Mouse (Mus musculus) heart, postnatal 0 days (tissue): ENCODE measurements around the gene Tmem44. TPM values are rescaled to one million over a fixed set of nuclear protein-coding genes. Genes with fewer than 3 reads are reported as not detected.

Source experiments
- ATAC-seq: fragments of 200-750 bp; cut with Nextera tagmentation; 2 replicates; pipeline ENCODE4 v1.8.0; 2017; ENCODE audit warnings: low read depth, moderate number of reproducible peaks, moderate library complexity; ENCODE audit not compliant: insufficient read depth
- DNase-seq: peaks from one replicate; pipeline ENCODE4 v3.0.0-alpha.2; 2016; ENCODE audit warnings: low spot score
- H3K27ac ChIP-seq: fragments of 300-500 bp; sonication (generic); 2 replicates; pipeline ENCODE4 v1.5.1; 2014; ENCODE audit warnings: low read depth, mild to moderate bottlenecking
- H3K27me3 ChIP-seq: fragments of 300-500 bp; sonication (generic); 2 replicates; pipeline ENCODE4 v1.6.1; 2014; ENCODE audit warnings: low read length, mixed read lengths; ENCODE audit not compliant: control insufficient read depth, insufficient read depth
- H3K36me3 ChIP-seq: fragments of 300-500 bp; sonication (generic); replicated peaks from 2 replicates; pipeline ENCODE4 v1.6.1; 2014; ENCODE audit warnings: low read length, mixed read lengths; ENCODE audit not compliant: control insufficient read depth, insufficient read depth
- H3K4me1 ChIP-seq: fragments of 300-500 bp; sonication (generic); 2 replicates; pipeline ENCODE4 v1.6.1; 2014; ENCODE audit warnings: antibody characterized with exemption; ENCODE audit not compliant: control insufficient read depth, insufficient read depth
- H3K4me2 ChIP-seq: fragments of 300-500 bp; sonication (generic); 2 replicates; pipeline ENCODE4 v1.6.1; 2014; ENCODE audit warnings: low read depth, mild to moderate bottlenecking, low read length, moderate library complexity
- H3K4me3 ChIP-seq: fragments of 300-500 bp; sonication (generic); 2 replicates; pipeline ENCODE4 v1.5.1; 2014; ENCODE audit warnings: low read depth, low read length
- H3K9ac ChIP-seq: fragments of 300-500 bp; sonication (generic); replicated peaks from 2 replicates; pipeline ENCODE4 v1.6.1; 2014; ENCODE audit warnings: low read depth, low read length, mixed read lengths
- H3K9me3 ChIP-seq: fragments of 300-500 bp; sonication (generic); replicated peaks from 2 replicates; pipeline ENCODE4 v1.6.1; 2016; ENCODE audit warnings: low read length; ENCODE audit not compliant: control insufficient read depth
- CTCF ChIP-seq: IDR thresholded peaks from 2 replicates; pipeline ENCODE4 v1.5.1; 2016; ENCODE audit warnings: antibody characterized with exemption, control low read depth, low read depth
- EP300 ChIP-seq: IDR thresholded peaks from 2 replicates; pipeline ENCODE4 v1.6.1; 2016; ENCODE audit warnings: antibody characterized with exemption, low read depth
- WGBS: fragments of 180-500 bp; shearing (Covaris S2); extraction: QIAGEN DNeasy Blood & Tissue Kit; methylation state at CpG from one replicate; pipeline ENCODE4 v1.1.7; 2014; 5-methylcytosine and 5-hydroxymethylcytosine counted together
- polyA plus RNA-seq: library from polyadenylated mRNA; unstranded; fragments of >200 nt; fragmentation: Nextera tagmentation; extraction: Ambion mirVana; gene quantifications from 2 replicates; pipeline ENCODE4 v1.2.1, GENCODE M21; 2015
- total RNA-seq: library from RNA; depleted of rRNA; stranded (reverse); fragments of >200 nt; gene quantifications from 2 replicates; pipeline ENCODE4 v1.2.3, GENCODE M21; 2014; ENCODE audit warnings: low replicate concordance

The Tmem44 gene
- total and polyA plus RNA-seq, 2 experiments from 2014 or later, result 14.6 to 31.1 TPM

DNA sequence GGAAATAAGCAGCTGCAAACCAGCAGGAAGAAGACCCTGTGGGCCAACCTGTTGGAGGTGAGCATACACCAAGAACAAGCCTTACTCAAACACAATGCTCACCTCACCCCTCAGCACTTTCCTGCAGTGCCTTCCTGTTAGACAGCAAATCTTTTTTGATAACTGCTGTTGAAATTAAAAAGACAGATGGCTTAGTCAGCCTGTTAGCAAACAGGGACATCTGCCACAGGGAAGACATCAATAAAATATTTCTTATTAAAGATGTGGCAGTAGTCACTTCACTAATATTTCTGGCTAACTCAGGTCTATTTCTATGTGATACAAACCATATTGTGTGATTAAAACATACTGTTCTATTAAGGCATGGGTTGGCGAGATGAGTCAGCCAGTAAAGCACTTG lies 25.8 kb upstream of the Tmem44 start:
- H3K9ac ChIP-seq, result no peak overlapping the region

DNA sequence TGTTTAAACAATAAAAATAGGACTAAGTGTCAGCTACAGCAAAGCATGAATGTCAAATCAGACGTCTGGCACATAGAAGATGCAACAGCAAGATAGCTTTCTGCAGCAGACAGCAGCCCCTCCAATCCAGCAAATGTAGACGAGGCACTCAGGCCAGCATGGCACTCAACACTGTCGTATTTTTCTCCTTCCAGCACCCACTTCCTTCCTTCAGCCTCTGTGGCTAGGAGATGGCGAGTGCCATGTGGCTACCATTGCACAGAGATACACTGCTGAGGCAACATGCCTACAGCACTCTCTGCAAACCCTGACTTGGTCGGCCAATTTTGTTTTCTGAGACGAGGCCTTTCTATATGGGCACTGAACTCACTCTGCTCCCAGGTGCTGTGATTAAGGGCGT lies 25.2 kb upstream of the Tmem44 start:
- no peak overlapping the region for H3K27ac ChIP-seq
- H3K27me3 ChIP-seq, result no peaks in the 10 kb centered on the region
- ATAC-seq (no peak), DNase-seq (no peak)
- WGBS, result 72% methylated on average over 7 of the region's 7 CpGs
- no peaks in the 10 kb centered on the region for H3K9me3 ChIP-seq
- H3K36me3 ChIP-seq, result peaks cover 96% of the 10 kb centered on the region
- H3K4me2 ChIP-seq, result no peak overlapping the region
- no peaks in the 10 kb centered on the region for H3K4me1 ChIP-seq
- H3K4me3 ChIP-seq, result no peak overlapping the region
- TF ChIP-seq CTCF, result no peak
- TF ChIP-seq EP300, result no peak
- H3K9ac ChIP-seq, result no peak overlapping the region

More for the DNA sequence above, 25.8 kb upstream of the Tmem44 start:
- Histone ChIP-seq H3K27me3 (no peaks in the 10 kb centered on the region), H3K4me2 (no peak overlapping the region), H3K9me3 (no peaks in the 10 kb centered on the region), H3K4me3 (no peak overlapping the region), H3K27ac (no peak overlapping the region), H3K4me1 (no peaks in the 10 kb centered on the region), H3K36me3 (peaks cover 96% of the 10 kb centered on the region)
- TF ChIP-seq CTCF (no peak), EP300 (no peak)
- ATAC-seq (no peak), DNase-seq (no peak)
- 80% methylated on average over 1 of the region's 1 CpGs for WGBS

DNA sequence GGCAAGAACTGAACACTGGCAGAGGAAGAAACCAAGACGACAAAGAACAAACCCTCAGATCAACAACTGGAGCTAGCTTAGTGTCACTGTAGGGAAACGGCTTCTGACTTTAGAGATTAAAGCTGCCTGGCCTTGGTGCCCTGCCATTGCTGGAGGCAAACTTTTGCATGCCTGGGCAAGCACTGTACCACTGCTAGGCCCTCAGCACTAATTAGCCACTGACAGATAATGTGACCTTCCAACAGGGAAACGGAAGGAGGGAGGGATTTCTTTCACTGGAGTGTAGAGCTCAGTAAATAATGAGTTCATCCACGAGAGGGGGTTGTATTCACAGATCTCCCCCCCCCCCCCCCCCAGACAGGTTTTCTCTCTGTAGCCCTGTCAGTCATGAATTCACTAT lies 21.6 kb upstream of the Tmem44 start:
- H3K27ac ChIP-seq, result no peak overlapping the region
- WGBS, result 54% methylated on average over 4 of the region's 4 CpGs
- no peak overlapping the region for H3K4me3 ChIP-seq
- no peaks in the 10 kb centered on the region for H3K4me1 ChIP-seq
- peaks cover 94% of the 10 kb centered on the region for H3K36me3 ChIP-seq
- ATAC-seq (no peak), DNase-seq (no peak)
- no peaks in the 10 kb centered on the region for H3K9me3 ChIP-seq
- no peak for TF ChIP-seq EP300
- TF ChIP-seq CTCF, result no peak
- no peak overlapping the region for H3K9ac ChIP-seq
- H3K27me3 ChIP-seq, result no peaks in the 10 kb centered on the region
- H3K4me2 ChIP-seq, result no peak overlapping the region

GRCm38 (mm10) chr16:30571378-30571777 lies 20.7 kb upstream of the Tmem44 start:
- Histone ChIP-seq H3K9me3 (no peaks in the 10 kb centered on the region), H3K9ac (no peak overlapping the region), H3K4me3 (no peak overlapping the region), H3K36me3 (peaks cover 93% of the 10 kb centered on the region), H3K4me2 (no peak overlapping the region), H3K27ac (no peak overlapping the region), H3K27me3 (no peaks in the 10 kb centered on the region), H3K4me1 (no peaks in the 10 kb centered on the region)
- DNase-seq (no peak), ATAC-seq (no peak)
- 92% methylated on average over 5 of the region's 5 CpGs for WGBS
- TF ChIP-seq EP300, result no peak
- TF ChIP-seq CTCF, result no peak

DNA sequence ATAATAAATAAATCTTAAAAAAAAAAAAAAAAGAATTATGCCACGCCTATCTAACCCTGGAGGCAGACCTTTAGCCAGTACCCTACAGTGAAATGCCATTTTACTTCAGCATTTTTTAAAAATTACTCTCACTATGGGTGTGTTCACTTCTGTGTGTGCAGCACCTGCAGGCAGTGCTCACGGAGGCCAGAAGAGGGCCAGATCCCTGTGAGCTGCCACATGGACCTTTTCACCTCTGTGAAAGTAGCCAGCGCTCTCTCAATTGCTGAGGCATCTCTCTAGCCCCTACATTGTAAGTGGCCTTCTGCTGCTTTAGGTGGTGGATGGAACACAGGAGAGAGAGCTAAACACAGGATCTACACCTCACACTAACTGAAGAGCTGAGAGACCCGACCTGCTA lies 19.5 kb upstream of the Tmem44 start:
- WGBS, result 96% methylated on average over 4 of the region's 4 CpGs
- Histone ChIP-seq H3K4me1 (no peaks in the 10 kb centered on the region), H3K4me3 (no peak overlapping the region), H3K9ac (no peak overlapping the region), H3K4me2 (no peak overlapping the region), H3K27me3 (no peaks in the 10 kb centered on the region), H3K9me3 (no peaks in the 10 kb centered on the region), H3K27ac (no peak overlapping the region), H3K36me3 (peaks cover 92% of the 10 kb centered on the region)
- ATAC-seq (no peak), DNase-seq (no peak)
- TF ChIP-seq EP300 (no peak), CTCF (no peak)

- H3K4me1 ChIP-seq, result peaks cover 2% of the 10 kb centered on the region; the same call in 1 of the 2 replicates
- H3K9me3 ChIP-seq, result no peaks in the 10 kb centered on the region
- no peak overlapping the region for H3K4me2 ChIP-seq
- H3K4me3 ChIP-seq, result no peak overlapping the region
- TF ChIP-seq EP300, result no peak
- TF ChIP-seq CTCF, result no peak
- no peak overlapping the region for H3K27ac ChIP-seq
- DNase-seq (no peak), ATAC-seq (no peak)
- H3K27me3 ChIP-seq, result no peaks in the 10 kb centered on the region
- H3K9ac ChIP-seq, result no peak overlapping the region
- 87% methylated on average over 6 of the region's 6 CpGs for WGBS
- peaks cover 95% of the 10 kb centered on the region for H3K36me3 ChIP-seq
Measured at GRCm38 (mm10) chr16:30565631-30566030, 15.0 kb upstream of the Tmem44 start.
